17 mouse cellular contexts compared by ENCODE assay signal in the genomic region with DNA sequence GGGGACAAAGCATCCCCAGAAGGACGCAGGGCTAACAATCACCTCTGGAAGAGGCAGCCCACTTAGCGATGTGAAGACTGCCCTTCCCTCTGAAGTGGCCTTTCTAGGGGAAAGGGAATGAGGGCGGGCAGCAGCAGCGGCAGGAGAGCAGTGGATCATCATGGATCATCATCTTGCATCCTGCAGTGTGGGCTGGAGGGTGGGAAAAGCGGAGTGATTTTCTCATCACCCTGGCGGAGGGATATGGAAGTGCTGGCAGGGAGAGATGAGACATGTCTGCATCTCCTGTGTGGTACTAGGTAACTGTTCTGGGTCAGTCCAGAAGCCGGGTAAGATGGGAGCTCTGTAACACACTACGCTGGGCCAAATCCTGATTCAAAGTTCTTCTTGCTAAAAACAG. TPM values are rescaled to one million over a fixed set of nuclear protein-coding genes. Genes with fewer than 3 reads are reported as not detected.
DNase-seq lines count a peak whose midpoint lies in the region; ATAC-seq lines count a peak whose summit lies in the region.
"Had no signal": no experiment of that assay in that cellular context is flagged by ENCODE, and none has a peak within 500 bp of the region (broad histone marks: within the 10 kb centered on the region; RNA-seq: fewer than 3 reads in every experiment).

No protein-coding gene starts in this region.

- H3K4me1 ChIP-seq in midbrain, embryonic 16.5 days (ENCODE audit: control insufficient read depth, insufficient read depth, low read length), result no peaks in the 10 kb centered on the region
- H3K4me1 ChIP-seq in midbrain, embryonic 10.5 days, result no peaks in the 10 kb centered on the region
- H3K4me1 ChIP-seq: liver, embryonic 12.5 days; stomach, embryonic 15.5 days had no signal

- no peak overlapping the region for H3K4me3 ChIP-seq in midbrain, embryonic 16.5 days (ENCODE audit: low read depth, low read length)
- H3K4me3 ChIP-seq in midbrain, embryonic 10.5 days, result no peak overlapping the region
- H3K4me3 ChIP-seq: embryonic facial prominence, embryonic 13.5 days; liver, embryonic 12.5 days; midbrain, embryonic 12.5 days; neural tube, embryonic 13.5 days; stomach, embryonic 15.5 days had no signal

- DNase-seq in heart, adult 11 months, result peak; percentile 53
- DNase-seq in heart, postnatal 25 days (ENCODE audit: low spot score), result no peak
- no peak for DNase-seq in midbrain, embryonic 10.5 days (ENCODE audit: low spot score)
- DNase-seq in cerebellum, adult 9-11 months, result peak; percentile 31
- DNase-seq in retina, embryonic 14.5 days (ENCODE audit: low spot score), result peak; percentile 27
- DNase-seq in thymus, postnatal 14 days, result no peak
- DNase-seq in heart, postnatal 4 days, result no peak
- DNase-seq: heart, postnatal 36 days; kidney, adult 2 months; lung, postnatal 14 days; thymus, postnatal 36 days had no signal

- intact Hi-C loops in heart, postnatal 25 days (cut with DNase I), result no loop called here

- 58% methylated on average over 8 of the region's 8 CpGs for WGBS in midbrain, embryonic 16.5 days
- 77% methylated on average over 8 of the region's 8 CpGs for WGBS in midbrain, embryonic 10.5 days

- no peaks in the 10 kb centered on the region for H3K36me3 ChIP-seq in midbrain, embryonic 16.5 days (ENCODE audit: control insufficient read depth, insufficient read depth, low read length)
- H3K36me3 ChIP-seq in midbrain, embryonic 10.5 days, result no peaks in the 10 kb centered on the region
- H3K36me3 ChIP-seq: embryonic facial prominence, embryonic 13.5 days; liver, embryonic 12.5 days; midbrain, embryonic 12.5 days; neural tube, embryonic 13.5 days; stomach, embryonic 15.5 days had no signal

- peak overlapping the region; percentile 26; the same call in 1 of the 2 replicates for H3K4me2 ChIP-seq in midbrain, embryonic 16.5 days (ENCODE audit: low read length)
- H3K4me2 ChIP-seq: embryonic facial prominence, embryonic 13.5 days; liver, embryonic 12.5 days; midbrain, embryonic 12.5 days; neural tube, embryonic 13.5 days; stomach, embryonic 15.5 days had no signal

- no peak overlapping the region for H3K27ac ChIP-seq in midbrain, embryonic 16.5 days (ENCODE audit: low read length)
- H3K27ac ChIP-seq in midbrain, embryonic 10.5 days (replicated peaks), result no peak overlapping the region
- H3K27ac ChIP-seq: embryonic facial prominence, embryonic 13.5 days; liver, embryonic 12.5 days; midbrain, embryonic 12.5 days; neural tube, embryonic 13.5 days; stomach, embryonic 15.5 days had no signal

- H3K9ac ChIP-seq in midbrain, embryonic 16.5 days (ENCODE audit: low read depth, low read length), result peak overlapping the region; percentile 11; the same call in 1 of the 2 replicates
- H3K9ac ChIP-seq: embryonic facial prominence, embryonic 13.5 days; liver, embryonic 12.5 days; midbrain, embryonic 12.5 days; neural tube, embryonic 13.5 days; stomach, embryonic 15.5 days had no signal

- H3K27me3 ChIP-seq in midbrain, embryonic 16.5 days (ENCODE audit: control insufficient read depth, insufficient read depth, low read depth, low read length), result peaks cover 5% of the 10 kb centered on the region; the same call in 1 of the 2 replicates
- peaks cover 90% of the 10 kb centered on the region for H3K27me3 ChIP-seq in midbrain, embryonic 10.5 days (ENCODE audit: low read depth, poor library complexity, severe bottlenecking)
- H3K27me3 ChIP-seq: liver, embryonic 12.5 days; neural tube, embryonic 13.5 days; stomach, embryonic 15.5 days had no signal

- ATAC-seq in midbrain, embryonic 16.5 days, result peak; percentile 29; the same call in 1 of the 2 replicates
- ATAC-seq: liver, embryonic 12.5 days had no signal

- H3K9me3 ChIP-seq in midbrain, embryonic 16.5 days (replicated peaks; ENCODE audit: control insufficient read depth, low read length, poor library complexity, severe bottlenecking), result no peaks in the 10 kb centered on the region
- H3K9me3 ChIP-seq in midbrain, embryonic 10.5 days (replicated peaks), result no peaks in the 10 kb centered on the region
- H3K9me3 ChIP-seq: embryonic facial prominence, embryonic 13.5 days; liver, embryonic 12.5 days; midbrain, embryonic 12.5 days; neural tube, embryonic 13.5 days; stomach, embryonic 15.5 days had no signal

RNA-seq across cellular contexts. Expression of gene Zfp365, which starts 18.4 kb away (rescaled TPM):
- under 1 TPM; 0.49 to 0.50 TPM for total RNA-seq in heart, postnatal 25 days (2021)
- 6.7 and 7.4 TPM in 2 replicates for polyA plus RNA-seq in midbrain, embryonic 16.5 days (2015; fragmentation: Nextera tagmentation; extraction: Ambion mirVana)
- 2.3 and 2.7 TPM in 2 replicates for polyA plus RNA-seq in midbrain, embryonic 10.5 days (2016; fragmentation: Nextera tagmentation; extraction: Ambion mirVana)
- 1 to 10 TPM; 1.2 to 1.6 TPM for total RNA-seq in heart, postnatal 4 days (2021)

Comparison
In these comparisons a context has a peak if more than half of its experiments do, and no peak if none do; other contexts are left out.
1. DNase-seq: peak in heart, adult 11 months (single experiment), cerebellum, adult 9-11 months (single experiment) and retina, embryonic 14.5 days (single experiment); none in heart, postnatal 25 days (single experiment), midbrain, embryonic 10.5 days (single experiment), thymus, postnatal 14 days (single experiment) and heart, postnatal 4 days (single experiment).